In genomic region chr17:70747731-70748475, GRCm38 (mm10) we compare ENCODE assay signal across 8 mouse cellular contexts.
DNase-seq lines count a peak whose midpoint lies in the region; ATAC-seq and TF ChIP-seq lines count a peak whose summit lies in the region.

No protein-coding gene starts in this region.

- no peaks in the 10 kb centered on the region for H3K36me3 ChIP-seq in embryonic facial prominence, embryonic 12.5 days
- no peaks in the 10 kb centered on the region for H3K36me3 ChIP-seq in liver, embryonic 12.5 days
- H3K36me3 ChIP-seq in neural tube, embryonic 11.5 days (ENCODE audit: control insufficient read depth, insufficient read depth, low read length) = no peaks in the 10 kb centered on the region

- H3K4me3 ChIP-seq in lung, adult 2 months (replicated peaks; ENCODE audit: extremely low read depth, low read depth, low read length) = peak overlapping the region; percentile 29
- H3K4me3 ChIP-seq in embryonic facial prominence, embryonic 12.5 days = peak overlapping the region; percentile 23
- peak overlapping the region; percentile 13 for H3K4me3 ChIP-seq in liver, embryonic 12.5 days
- peak overlapping the region; percentile 12; the same call in 1 of the 2 replicates for H3K4me3 ChIP-seq in neural tube, embryonic 11.5 days (ENCODE audit: low read depth, low read length)

- H3K9me3 ChIP-seq in embryonic facial prominence, embryonic 12.5 days = no peaks in the 10 kb centered on the region
- no peaks in the 10 kb centered on the region for H3K9me3 ChIP-seq in liver, embryonic 12.5 days (replicated peaks)
- no peaks in the 10 kb centered on the region for H3K9me3 ChIP-seq in neural tube, embryonic 11.5 days (ENCODE audit: control insufficient read depth, low read length)

- 4% methylated on average over 23 of the region's 23 CpGs for WGBS in lung, adult 2 months
- under 1% methylated on average over 23 of the region's 23 CpGs for WGBS in embryonic facial prominence, embryonic 12.5 days
- WGBS in liver, embryonic 12.5 days (ENCODE audit: insufficient replicate concordance) = 1% methylated on average over 23 of the region's 23 CpGs
- under 1% methylated on average over 23 of the region's 23 CpGs for WGBS in neural tube, embryonic 11.5 days

- DNase-seq in lung, adult 2 months = peak; percentile 45
- DNase-seq in lung, postnatal 25 days (ENCODE audit: low spot score) = no peak
- DNase-seq in neural tube, embryonic 11.5 days (ENCODE audit: low spot score) = peak; percentile 79
- no peak for DNase-seq in layer of hippocampus, adult 9-10 months (ENCODE audit: low spot score)

- peak overlapping the region; percentile 88 for H3K27ac ChIP-seq in embryonic facial prominence, embryonic 12.5 days
- H3K27ac ChIP-seq in liver, embryonic 12.5 days = peak overlapping the region; percentile 22; the same call in 1 of the 2 replicates
- peak overlapping the region; percentile 88 for H3K27ac ChIP-seq in neural tube, embryonic 11.5 days (ENCODE audit: low read depth, low read length)

- no peak for TF ChIP-seq CTCF in lung, adult 2 months (IDR thresholded peaks at IDR 0.05; ENCODE audit: insufficient read depth, low read length)

- H3K27me3 ChIP-seq in embryonic facial prominence, embryonic 12.5 days = no peaks in the 10 kb centered on the region
- peaks cover 64% of the 10 kb centered on the region for H3K27me3 ChIP-seq in liver, embryonic 12.5 days (replicated peaks)
- H3K27me3 ChIP-seq in neural tube, embryonic 11.5 days (ENCODE audit: control insufficient read depth, insufficient read depth, low read length) = no peaks in the 10 kb centered on the region

- peak overlapping the region; percentile 12; the same call in 1 of the 2 replicates for H3K9ac ChIP-seq in embryonic facial prominence, embryonic 12.5 days
- no peak overlapping the region for H3K9ac ChIP-seq in liver, embryonic 12.5 days
- H3K9ac ChIP-seq in neural tube, embryonic 11.5 days (ENCODE audit: low read length) = peak overlapping the region; percentile 40; the same call in 1 of the 2 replicates

- peaks cover 8% of the 10 kb centered on the region for H3K4me1 ChIP-seq in lung, adult 2 months (ENCODE audit: control insufficient read depth, insufficient read depth, low read length)
- peaks cover 25% of the 10 kb centered on the region for H3K4me1 ChIP-seq in embryonic facial prominence, embryonic 12.5 days
- H3K4me1 ChIP-seq in liver, embryonic 12.5 days = 0 out of 2 replicates have a peak, but pooled peaks cover 6% of the 10 kb centered on the region
- peaks cover 19% of the 10 kb centered on the region for H3K4me1 ChIP-seq in neural tube, embryonic 11.5 days (ENCODE audit: control insufficient read depth, insufficient read depth, low read length)

- peak overlapping the region; percentile 51 for H3K4me2 ChIP-seq in embryonic facial prominence, embryonic 12.5 days (replicated peaks)
- peak overlapping the region; percentile 43 for H3K4me2 ChIP-seq in liver, embryonic 12.5 days
- peak overlapping the region; percentile 40 for H3K4me2 ChIP-seq in neural tube, embryonic 11.5 days (ENCODE audit: low read depth)

- no peak; the same call in 1 of the 2 replicates for ATAC-seq in embryonic facial prominence, embryonic 12.5 days (ENCODE audit: insufficient number of reproducible peaks, insufficient read depth, low FRiP score, low TSS enrichment)
- peak; percentile 51 to 58 for ATAC-seq in hematopoietic stem cell, adult 5-6 weeks (replicated peaks in 1 of 2; ENCODE audit: insufficient read depth in 1 of 2, low FRiP score in 2 of 2, low TSS enrichment in 1 of 2, low read depth in 1 of 2, poor library complexity in 2 of 2, severe bottlenecking in 2 of 2)
- no peak for ATAC-seq in liver, embryonic 12.5 days
- peak; percentile 73 for ATAC-seq in neural tube, embryonic 11.5 days (ENCODE audit: insufficient read depth, low FRiP score, low TSS enrichment)
- ATAC-seq in cerebellum, adult (ENCODE audit: insufficient number of reproducible peaks, low FRiP score, low TSS enrichment) = no peak

- TF ChIP-seq POLR2A in lung, adult 2 months (IDR thresholded peaks at IDR 0.05; ENCODE audit: borderline replicate concordance, extremely low read depth, low read depth, low read length) = no peak

Comparison
In these comparisons a context has a peak if more than half of its experiments do, and no peak if none do; other contexts are left out.
1. DNase-seq: peak in lung, adult 2 months (single experiment) and neural tube, embryonic 11.5 days (single experiment); none in lung, postnatal 25 days (single experiment) and layer of hippocampus, adult 9-10 months (single experiment).
2. ATAC-seq: peak in hematopoietic stem cell, adult 5-6 weeks (2 of 2) and neural tube, embryonic 11.5 days (single experiment); none in embryonic facial prominence, embryonic 12.5 days (single experiment), liver, embryonic 12.5 days (single experiment) and cerebellum, adult (single experiment).
3. H3K27ac ChIP-seq: peak in every context shown above with its lines; median percentile 88 in embryonic facial prominence, embryonic 12.5 days; 88 in neural tube, embryonic 11.5 days; 22 in liver, embryonic 12.5 days.
4. Peak in every context shown above with its lines, with median percentiles within 50 percentile points of each other: H3K4me3 ChIP-seq and H3K4me2 ChIP-seq.